Mouse (Mus musculus) neural tube, embryonic 14.5 days (tissue): ENCODE results near the gene Rims1. TPM values are rescaled to one million over a fixed set of nuclear protein-coding genes. Genes with fewer than 3 reads are reported as not detected.

ENCODE experiments used
- ATAC-seq: fragments of 200-750 bp; cut with Nextera tagmentation; 2 replicates; pipeline ENCODE4 v1.8.0; 2017; ENCODE audit warnings: low read depth, mild to moderate bottlenecking, moderate TSS enrichment, moderate library complexity
- H3K27ac ChIP-seq: fragments of 300-500 bp; sonication (generic); 2 replicates; pipeline ENCODE4 v1.5.1; 2014; ENCODE audit warnings: low read depth, mild to moderate bottlenecking, control low read depth, low read length, moderate library complexity, mixed read lengths
- H3K27me3 ChIP-seq: fragments of 300-500 bp; sonication (generic); 2 replicates; pipeline ENCODE4 v1.6.1; 2014; ENCODE audit warnings: low read length; ENCODE audit not compliant: control insufficient read depth, insufficient read depth
- H3K36me3 ChIP-seq: fragments of 300-500 bp; sonication (generic); 2 replicates; pipeline ENCODE4 v1.6.1; 2014; ENCODE audit warnings: low read length, mixed read lengths; ENCODE audit not compliant: control insufficient read depth, insufficient read depth
- H3K4me1 ChIP-seq: fragments of 300-500 bp; sonication (generic); 2 replicates; pipeline ENCODE4 v1.6.1; 2014; ENCODE audit warnings: low read length; ENCODE audit not compliant: control insufficient read depth, insufficient read depth
- H3K4me2 ChIP-seq: fragments of 300-500 bp; sonication (generic); 2 replicates; pipeline ENCODE4 v1.6.1; 2014; ENCODE audit warnings: mild to moderate bottlenecking, low read depth, low read length, control low read depth
- H3K4me3 ChIP-seq: fragments of 300-500 bp; sonication (generic); 2 replicates; pipeline ENCODE4 v1.5.1; 2014; ENCODE audit warnings: low read depth, low read length, control low read depth, mixed read lengths
- H3K9ac ChIP-seq: fragments of 300-500 bp; sonication (generic); replicated peaks from 2 replicates; pipeline ENCODE4 v1.6.1; 2014; ENCODE audit warnings: low read depth, mild to moderate bottlenecking, control low read depth, low read length, mixed read lengths
- H3K9me3 ChIP-seq: fragments of 300-500 bp; sonication (generic); 2 replicates; pipeline ENCODE4 v1.6.1; 2016; ENCODE audit warnings: low read length; ENCODE audit not compliant: control insufficient read depth
- WGBS: fragments of 180-500 bp; shearing (Covaris S2); extraction: QIAGEN DNeasy Blood & Tissue Kit; methylation state at CpG from one replicate; pipeline ENCODE4 v1.1.7; 2014; 5-methylcytosine and 5-hydroxymethylcytosine counted together
- polyA plus RNA-seq: library from polyadenylated mRNA; unstranded; fragments of >200 nt; fragmentation: Nextera tagmentation; extraction: Ambion mirVana; gene quantifications from 2 replicates; pipeline ENCODE4 v1.2.1, GENCODE M21; 2014

Gene Rims1
- polyA plus RNA-seq, result 25.2 and 28.4 TPM in 2 replicates

- Histone ChIP-seq H3K4me2 (peak within 1 kb of the TSS; percentile 73), H3K9me3 (no peaks in the 10 kb centered on the region), H3K36me3 (no peaks in the 10 kb centered on the region), H3K27me3 (no peaks in the 10 kb centered on the region), H3K4me3 (peak within 1 kb of the TSS; percentile 75), H3K4me1 (peaks cover 6% of the 10 kb centered on the region; the same call in 1 of the 2 replicates), H3K27ac (peak within 1 kb of the TSS; percentile 90), H3K9ac (peak within 1 kb of the TSS; percentile 95)
- WGBS, result under 1% methylated on average over 40 of the region's 76 CpGs
- ATAC-seq, result peak; percentile 94
Measured at GRCm38 (mm10) chr1:22805726-22806625, at the start of gene Rims1. Gene Rims1, minus strand, starts transcription at chr1:22805994.

DNA sequence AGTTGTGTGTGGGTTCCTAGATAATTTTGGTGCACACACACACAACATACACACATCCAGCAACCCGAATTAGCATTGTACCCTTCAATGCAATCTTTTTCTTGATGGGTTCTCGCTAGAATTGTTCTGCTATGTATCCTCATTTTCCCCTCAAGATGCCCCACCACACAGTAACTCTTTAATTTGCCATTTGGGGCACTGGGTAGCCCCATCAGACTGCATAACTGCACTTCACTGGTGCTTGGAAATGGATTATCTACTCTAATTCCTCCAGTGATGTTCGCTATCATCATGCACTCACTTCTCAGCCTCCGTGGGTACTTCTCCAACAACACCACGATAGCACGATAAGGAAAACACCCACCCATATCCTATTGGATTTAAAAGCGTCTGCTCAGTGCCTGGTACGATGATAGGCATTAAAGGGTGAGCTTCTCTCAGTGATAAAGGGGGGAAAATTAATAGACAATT, 867 bp upstream of the Rims1 start:
- Histone ChIP-seq H3K9ac (peak overlapping the region; percentile 95), H3K9me3 (no peaks in the 10 kb centered on the region), H3K27me3 (no peaks in the 10 kb centered on the region), H3K4me2 (peak overlapping the region; percentile 73), H3K4me1 (peaks cover 6% of the 10 kb centered on the region; the same call in 1 of the 2 replicates), H3K27ac (peak overlapping the region; percentile 90), H3K4me3 (peak overlapping the region; percentile 75), H3K36me3 (no peaks in the 10 kb centered on the region)
- WGBS, result 18% methylated on average over 8 of the region's 8 CpGs
- ATAC-seq, result peak; percentile 7

- 9% methylated on average over 15 of the region's 15 CpGs for WGBS
- Histone ChIP-seq H3K27ac (peak overlapping the region; percentile 90), H3K4me3 (peak overlapping the region; percentile 75), H3K36me3 (no peaks in the 10 kb centered on the region), H3K4me1 (peaks cover 6% of the 10 kb centered on the region; the same call in 1 of the 2 replicates), H3K27me3 (no peaks in the 10 kb centered on the region), H3K4me2 (peak overlapping the region; percentile 73), H3K9me3 (no peaks in the 10 kb centered on the region), H3K9ac (peak overlapping the region; percentile 95)
- ATAC-seq, result peak; percentile 52
Measured at GRCm38 (mm10) chr1:22805025-22805725, 619 bp downstream of the Rims1 start.

DNA sequence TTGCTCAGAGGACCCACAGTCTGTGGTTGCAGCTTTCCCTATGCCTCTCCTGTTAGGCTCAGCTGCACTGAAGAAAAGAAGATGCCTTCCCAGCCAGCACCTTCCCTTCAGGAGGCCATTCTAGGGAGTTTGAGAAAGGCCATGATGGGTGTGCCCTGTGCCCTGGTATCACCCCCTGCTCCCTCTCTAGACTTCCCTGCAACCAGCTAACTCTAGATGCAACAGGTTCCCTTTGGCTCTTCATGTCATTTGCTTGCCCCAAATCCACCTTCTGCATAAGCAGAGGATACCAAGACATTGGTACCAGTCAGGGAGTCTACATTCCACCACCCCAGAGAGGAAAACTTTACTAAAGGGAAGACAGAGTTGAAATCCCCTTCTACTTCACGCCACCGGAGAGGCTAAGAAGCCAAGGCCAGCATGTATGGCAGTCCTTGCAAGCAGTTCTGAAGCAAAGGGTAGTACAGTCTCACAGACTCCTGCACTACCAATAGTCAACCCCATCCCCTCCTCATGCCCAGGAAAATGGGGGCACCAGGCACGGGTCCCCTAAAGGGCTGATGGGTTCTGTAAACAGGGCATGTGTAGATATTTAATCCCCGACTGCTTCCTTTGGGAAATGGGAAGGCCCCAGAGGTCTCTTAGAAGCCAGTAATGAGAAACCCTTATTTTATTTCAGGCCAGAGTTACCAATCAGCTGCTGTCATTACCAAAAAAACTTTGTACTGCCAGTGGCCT, 1.5 kb downstream of the Rims1 start:
- WGBS, result 78% methylated on average over 4 of the region's 4 CpGs
- H3K36me3 ChIP-seq, result no peaks in the 10 kb centered on the region
- no peak overlapping the region for H3K9ac ChIP-seq
- peaks cover 6% of the 10 kb centered on the region; the same call in 1 of the 2 replicates for H3K4me1 ChIP-seq
- no peaks in the 10 kb centered on the region for H3K9me3 ChIP-seq
- no peak overlapping the region for H3K27ac ChIP-seq
- ATAC-seq, result no peak
- peak overlapping the region; percentile 73 for H3K4me2 ChIP-seq
- H3K27me3 ChIP-seq, result no peaks in the 10 kb centered on the region
- peak overlapping the region; percentile 75 for H3K4me3 ChIP-seq

GRCm38 (mm10) chr1:22803471-22803870, 2.3 kb downstream of the Rims1 start:
- H3K4me2 ChIP-seq, result peak overlapping the region; percentile 73
- H3K9me3 ChIP-seq, result no peaks in the 10 kb centered on the region
- no peaks in the 10 kb centered on the region for H3K36me3 ChIP-seq
- no peaks in the 10 kb centered on the region for H3K27me3 ChIP-seq
- H3K9ac ChIP-seq, result peak overlapping the region; percentile 16; the same call in 1 of the 2 replicates
- ATAC-seq, result no peak
- H3K27ac ChIP-seq, result no peak overlapping the region
- H3K4me1 ChIP-seq, result peaks cover 6% of the 10 kb centered on the region; the same call in 1 of the 2 replicates
- 68% methylated on average over 2 of the region's 2 CpGs for WGBS
- H3K4me3 ChIP-seq, result peak overlapping the region; percentile 12

DNA sequence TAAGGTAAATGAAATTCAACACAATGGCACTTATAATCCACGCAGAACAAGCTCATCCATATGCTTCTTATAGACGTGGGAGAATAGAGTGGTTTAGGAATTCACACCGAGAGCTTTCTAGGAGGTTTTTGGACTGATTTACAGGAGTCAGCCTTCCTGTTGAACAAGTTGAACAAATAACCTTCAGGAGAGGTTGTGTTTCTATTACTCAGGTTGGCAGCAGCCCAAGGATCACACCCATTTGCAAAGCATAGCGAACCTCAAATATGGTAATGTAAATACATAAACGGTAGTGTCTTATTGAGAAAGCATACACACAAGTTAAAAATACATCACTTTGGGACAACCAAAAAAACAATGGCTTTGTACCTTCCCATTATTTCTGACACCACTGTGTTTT, 5.5 kb downstream of the Rims1 start:
- no peak overlapping the region for H3K4me3 ChIP-seq
- ATAC-seq, result no peak
- H3K27me3 ChIP-seq, result no peaks in the 10 kb centered on the region
- H3K9me3 ChIP-seq, result no peaks in the 10 kb centered on the region
- no peaks in the 10 kb centered on the region for H3K36me3 ChIP-seq
- no peak overlapping the region for H3K4me2 ChIP-seq
- WGBS, result 76% methylated on average over 5 of the region's 5 CpGs
- H3K4me1 ChIP-seq, result peaks cover 6% of the 10 kb centered on the region; the same call in 1 of the 2 replicates
- no peak overlapping the region for H3K9ac ChIP-seq
- no peak overlapping the region for H3K27ac ChIP-seq

DNA sequence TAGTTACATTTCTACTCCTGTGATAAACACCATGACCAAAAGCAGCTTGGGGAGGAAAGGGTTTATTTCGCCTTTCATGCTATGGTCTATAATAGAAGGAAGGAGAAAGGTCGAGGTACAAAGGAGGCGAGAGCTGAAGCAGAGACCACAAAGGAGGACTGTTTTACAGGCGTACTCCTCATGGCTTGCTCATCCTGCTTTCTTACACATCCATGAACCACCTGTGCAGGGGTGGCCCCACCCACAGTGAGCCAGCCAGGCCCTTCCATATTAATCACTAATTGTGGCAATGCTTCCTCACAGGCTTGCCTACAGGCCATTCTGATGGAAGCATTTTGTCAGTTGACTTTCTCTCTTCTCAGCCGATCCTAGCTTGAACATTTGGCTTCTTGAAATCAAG, 8.7 kb downstream of the Rims1 start:
- Histone ChIP-seq H3K9ac (no peak overlapping the region), H3K27me3 (no peaks in the 10 kb centered on the region), H3K4me1 (no peaks in the 10 kb centered on the region), H3K27ac (no peak overlapping the region), H3K36me3 (no peaks in the 10 kb centered on the region), H3K9me3 (no peaks in the 10 kb centered on the region), H3K4me3 (no peak overlapping the region), H3K4me2 (no peak overlapping the region)
- 67% methylated on average over 5 of the region's 5 CpGs for WGBS
- ATAC-seq, result no peak

GRCm38 (mm10) chr1:22789391-22789909, 16.3 kb downstream of the Rims1 start:
- Histone ChIP-seq H3K27ac (no peak overlapping the region), H3K36me3 (no peaks in the 10 kb centered on the region), H3K27me3 (no peaks in the 10 kb centered on the region), H3K4me1 (no peaks in the 10 kb centered on the region), H3K4me2 (no peak overlapping the region), H3K9me3 (no peaks in the 10 kb centered on the region), H3K4me3 (no peak overlapping the region), H3K9ac (no peak overlapping the region)
- 42% methylated on average over 7 of the region's 7 CpGs for WGBS
- no peak for ATAC-seq
